Mouse (Mus musculus) intestine, postnatal 0 days (tissue): ENCODE measurements at regions not wholly inside any gene's neighbourhood (a gene's known extent, or its start where the extent isn't known, plus 50 kb on each side); places are given as distances from the start of the nearest gene placed in this dataset.
"Not testable (repeated sequence)": the region's sequence is repeated elsewhere in the genome, so short reads cannot be mapped to it uniquely, and the experiment has no call there.

Experiments
- ATAC-seq: fragments of 200-750 bp; cut with Nextera tagmentation; 2 replicates; pipeline ENCODE4 v1.8.0; 2017; ENCODE audit warnings: mild to moderate bottlenecking, moderate TSS enrichment, moderate library complexity
- H3K27ac ChIP-seq: fragments of 300-500 bp; sonication (generic); 2 replicates; pipeline ENCODE4 v1.5.1; 2014; ENCODE audit warnings: mild to moderate bottlenecking, low read depth, low read length, moderate library complexity
- H3K27me3 ChIP-seq: fragments of 300-500 bp; sonication (generic); replicated peaks from 2 replicates; pipeline ENCODE4 v1.6.1; 2014; ENCODE audit warnings: low read length, mixed read lengths; ENCODE audit not compliant: control insufficient read depth, insufficient read depth
- H3K36me3 ChIP-seq: fragments of 300-500 bp; sonication (generic); 2 replicates; pipeline ENCODE4 v1.6.1; 2014; ENCODE audit warnings: mild to moderate bottlenecking, moderate library complexity; ENCODE audit not compliant: control insufficient read depth, insufficient read depth
- H3K4me1 ChIP-seq: fragments of 300-500 bp; sonication (generic); replicated peaks from 2 replicates; pipeline ENCODE4 v1.6.1; 2014; ENCODE audit warnings: antibody characterized with exemption, low read length, mixed read lengths; ENCODE audit not compliant: control insufficient read depth, insufficient read depth
- H3K4me2 ChIP-seq: fragments of 300-500 bp; sonication (generic); replicated peaks from 2 replicates; pipeline ENCODE4 v1.6.1; 2014; ENCODE audit warnings: low read depth, mild to moderate bottlenecking, moderate library complexity
- H3K4me3 ChIP-seq: fragments of 300-500 bp; sonication (generic); 2 replicates; pipeline ENCODE4 v1.5.1; 2014; ENCODE audit warnings: low read depth, low read length
- H3K9ac ChIP-seq: fragments of 300-500 bp; sonication (generic); 2 replicates; pipeline ENCODE4 v1.6.1; 2014; ENCODE audit warnings: mild to moderate bottlenecking, low read depth, low read length
- H3K9me3 ChIP-seq: fragments of 300-500 bp; sonication (generic); 2 replicates; pipeline ENCODE4 v1.6.1; 2016; ENCODE audit warnings: mixed run types; ENCODE audit not compliant: control insufficient read depth
- CTCF ChIP-seq: sonication (generic); IDR thresholded peaks from 2 replicates; pipeline ENCODE4 v1.5.1; 2016; ENCODE audit warnings: low read depth, mild to moderate bottlenecking, control low read depth, antibody characterized with exemption, moderate library complexity
- WGBS: fragments of 180-500 bp; shearing (Covaris S2); extraction: QIAGEN DNeasy Blood & Tissue Kit; methylation state at CpG from one replicate; pipeline ENCODE4 v1.1.7; 2014; 5-methylcytosine and 5-hydroxymethylcytosine counted together

- no peak overlapping the region for H3K4me3 ChIP-seq
- no peak for TF ChIP-seq CTCF
- no peak overlapping the region for H3K27ac ChIP-seq
- ATAC-seq = no peak
- H3K4me2 ChIP-seq = no peak overlapping the region
- no peak overlapping the region for H3K9ac ChIP-seq
- no peaks in the 10 kb centered on the region for H3K4me1 ChIP-seq
- no peaks in the 10 kb centered on the region for H3K27me3 ChIP-seq
- H3K9me3 ChIP-seq = no peaks in the 10 kb centered on the region
- 45% methylated on average over 3 of the region's 3 CpGs for WGBS
- H3K36me3 ChIP-seq = no peaks in the 10 kb centered on the region
These were observed 350.5 kb upstream of the Hand2 start for GRCm38 (mm10) chr8:56970311-56970710.

- no peak for TF ChIP-seq CTCF
- peak; percentile 73 for ATAC-seq
- H3K9me3 ChIP-seq = no peaks in the 10 kb centered on the region
- H3K27ac ChIP-seq = no peak overlapping the region
- no peaks in the 10 kb centered on the region for H3K27me3 ChIP-seq
- peak overlapping the region; percentile 17; the same call in 1 of the 2 replicates for H3K4me3 ChIP-seq
- 35% methylated on average over 2 of the region's 2 CpGs for WGBS
- peak overlapping the region; percentile 56 for H3K4me2 ChIP-seq
- H3K36me3 ChIP-seq = no peaks in the 10 kb centered on the region
- no peaks in the 10 kb centered on the region for H3K4me1 ChIP-seq
- H3K9ac ChIP-seq = 0 out of 2 replicates have a peak overlapping the region, but pooled peaks have one; percentile 17
These were observed 341.8 kb upstream of the Hand2 start for GRCm38 (mm10) chr8:56978994-56979393.

GRCm38 (mm10) chr8:56979416-56979815 is 341.4 kb upstream of the Hand2 start:
- Histone ChIP-seq H3K27me3 (no peaks in the 10 kb centered on the region), H3K4me1 (no peaks in the 10 kb centered on the region), H3K36me3 (no peaks in the 10 kb centered on the region), H3K9me3 (no peaks in the 10 kb centered on the region), H3K4me2 (peak overlapping the region; percentile 56), H3K9ac (0 out of 2 replicates have a peak overlapping the region, but pooled peaks have one; percentile 17), H3K27ac (no peak overlapping the region), H3K4me3 (peak overlapping the region; percentile 17; the same call in 1 of the 2 replicates)
- ATAC-seq = no peak
- 43% methylated on average over 13 of the region's 13 CpGs for WGBS
- TF ChIP-seq CTCF = no peak

GRCm38 (mm10) chr8:57010318-57011024 is 310.3 kb upstream of the Hand2 start:
- Histone ChIP-seq H3K27ac (no peak overlapping the region), H3K9ac (no peak overlapping the region), H3K4me3 (no peak overlapping the region), H3K27me3 (no peaks in the 10 kb centered on the region), H3K9me3 (no peaks in the 10 kb centered on the region), H3K36me3 (no peaks in the 10 kb centered on the region), H3K4me1 (no peaks in the 10 kb centered on the region), H3K4me2 (no peak overlapping the region)
- 81% methylated on average over 6 of the region's 6 CpGs for WGBS
- TF ChIP-seq CTCF = no peak
- ATAC-seq = no peak

- no peak overlapping the region for H3K4me2 ChIP-seq
- no peak overlapping the region for H3K4me3 ChIP-seq
- WGBS = 84% methylated on average over 3 of the region's 3 CpGs
- H3K9me3 ChIP-seq = no peaks in the 10 kb centered on the region
- ATAC-seq = no peak
- H3K4me1 ChIP-seq = no peaks in the 10 kb centered on the region
- H3K27ac ChIP-seq = no peak overlapping the region
- TF ChIP-seq CTCF = no peak
- no peaks in the 10 kb centered on the region for H3K36me3 ChIP-seq
- no peak overlapping the region for H3K9ac ChIP-seq
- H3K27me3 ChIP-seq = no peaks in the 10 kb centered on the region
These were observed 306.9 kb upstream of the Hand2 start for GRCm38 (mm10) chr8:57013813-57014320.

GRCm38 (mm10) chr8:57016329-57016728 is 304.5 kb upstream of the Hand2 start:
- H3K36me3 ChIP-seq = no peaks in the 10 kb centered on the region
- H3K9ac ChIP-seq = no peak overlapping the region
- no peaks in the 10 kb centered on the region for H3K27me3 ChIP-seq
- WGBS = 37% methylated on average over 3 of the region's 3 CpGs
- no peak overlapping the region for H3K4me3 ChIP-seq
- no peaks in the 10 kb centered on the region for H3K4me1 ChIP-seq
- no peak overlapping the region for H3K27ac ChIP-seq
- H3K9me3 ChIP-seq = no peaks in the 10 kb centered on the region
- ATAC-seq = no peak
- TF ChIP-seq CTCF = no peak
- H3K4me2 ChIP-seq = no peak overlapping the region

GRCm38 (mm10) chr8:57028096-57028495 is 292.7 kb upstream of the Hand2 start:
- not testable (repeated sequence) for H3K27me3 ChIP-seq, H3K4me1 ChIP-seq, ATAC-seq, H3K9me3 ChIP-seq, H3K4me2 ChIP-seq, H3K9ac ChIP-seq, H3K4me3 ChIP-seq, H3K36me3 ChIP-seq, H3K27ac ChIP-seq
- WGBS = 83% methylated on average over 1 of the region's 1 CpGs
